Mouse (Mus musculus) forebrain, embryonic 13.5 days (tissue): ENCODE measurements around the gene Kxd1. TPM values are rescaled to one million over a fixed set of nuclear protein-coding genes. Genes with fewer than 3 reads are reported as not detected.

Source experiments
- ATAC-seq: fragments of 200-750 bp; cut with Nextera tagmentation; 2 replicates; pipeline ENCODE4 v1.8.0; 2017
- H3K27ac ChIP-seq: fragments of 300-500 bp; sonication (generic); 2 replicates; pipeline ENCODE4 v1.5.1; 2015; ENCODE audit warnings: inconsistent platforms, mild to moderate bottlenecking, moderate library complexity
- H3K27me3 ChIP-seq: fragments of 300-500 bp; sonication (generic); 2 replicates; pipeline ENCODE4 v1.6.1; 2015; ENCODE audit warnings: mild to moderate bottlenecking, inconsistent platforms
- H3K36me3 ChIP-seq: fragments of 300-500 bp; sonication (generic); 2 replicates; pipeline ENCODE4 v1.6.1; 2015; ENCODE audit warnings: mild to moderate bottlenecking, inconsistent platforms; ENCODE audit not compliant: poor library complexity, severe bottlenecking
- H3K4me1 ChIP-seq: fragments of 300-500 bp; sonication (generic); 2 replicates; pipeline ENCODE4 v1.6.1; 2015; ENCODE audit warnings: inconsistent platforms
- H3K4me2 ChIP-seq: fragments of 300-500 bp; sonication (generic); 2 replicates; pipeline ENCODE4 v1.6.1; 2015; ENCODE audit warnings: inconsistent platforms, mild to moderate bottlenecking, moderate library complexity
- H3K4me3 ChIP-seq: fragments of 300-500 bp; sonication (generic); 2 replicates; pipeline ENCODE4 v1.5.1; 2015; ENCODE audit warnings: mild to moderate bottlenecking, inconsistent platforms
- H3K9ac ChIP-seq: fragments of 300-500 bp; sonication (generic); 2 replicates; pipeline ENCODE4 v1.6.1; 2015; ENCODE audit warnings: mild to moderate bottlenecking, inconsistent platforms
- H3K9me3 ChIP-seq: fragments of 300-500 bp; sonication (generic); replicated peaks from 2 replicates; pipeline ENCODE4 v1.6.1; 2016; ENCODE audit warnings: inconsistent platforms
- WGBS: fragments of 180-500 bp; shearing (Covaris S2); methylation state at CpG from one replicate; pipeline ENCODE4 v1.1.7; 2015; 5-methylcytosine and 5-hydroxymethylcytosine counted together
- polyA plus RNA-seq: library from polyadenylated mRNA; unstranded; fragments of >200 nt; fragmentation: Nextera tagmentation; extraction: Ambion mirVana; gene quantifications from 2 replicates; pipeline ENCODE4 v1.2.1, GENCODE M21; 2015

Gene Kxd1
- polyA plus RNA-seq = 52.5 and 53.6 TPM in 2 replicates

DNA sequence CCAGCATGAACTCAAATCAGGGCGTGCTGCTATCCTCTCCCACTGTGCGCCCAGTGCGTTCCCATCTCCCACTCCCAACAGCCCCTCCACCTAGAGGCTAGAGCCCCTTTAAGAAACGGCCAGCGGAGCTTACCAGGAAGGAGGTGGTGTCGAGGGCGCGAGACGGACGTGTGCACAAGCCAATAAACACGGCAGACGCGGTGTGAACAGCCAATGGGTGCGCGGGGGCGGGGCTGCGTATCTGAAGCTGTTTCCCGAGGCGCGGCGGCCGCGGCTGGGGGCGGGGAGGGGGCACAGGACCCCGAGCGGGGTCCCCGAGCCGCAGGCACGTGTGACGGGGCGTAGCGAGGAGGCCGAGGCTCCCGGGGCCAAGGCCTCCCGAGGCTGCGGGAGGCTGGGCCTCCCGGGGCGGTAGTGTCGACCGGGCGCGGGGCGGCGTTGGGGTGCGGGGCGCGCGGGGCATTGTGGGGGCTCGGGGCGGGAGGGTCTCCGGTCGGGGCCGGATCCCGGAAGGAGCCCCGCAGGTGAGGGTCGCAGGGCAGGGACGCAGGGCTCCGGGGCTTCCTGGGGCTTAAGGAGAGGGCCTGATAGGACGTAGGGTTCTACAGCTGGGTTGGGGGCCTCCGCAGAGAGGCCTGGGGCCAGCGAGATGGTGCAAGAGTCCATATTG is at the start of gene Kxd1, which contains the start of gene Fkbp8:
Gene Kxd1, minus strand, starts transcription at position 445 of the 670 bp plus-strand sequence.
Gene Fkbp8, plus strand, starts transcription at position 213 of the 670 bp plus-strand sequence.
- Histone ChIP-seq H3K4me3 (peak within 1 kb of the TSS; percentile 77), H3K36me3 (peaks cover 33% of the 10 kb centered on the region), H3K9ac (peak within 1 kb of the TSS; percentile 92), H3K4me2 (peak within 1 kb of the TSS; percentile 88), H3K9me3 (no peaks in the 10 kb centered on the region), H3K4me1 (peaks cover 28% of the 10 kb centered on the region), H3K27ac (peak within 1 kb of the TSS; percentile 79), H3K27me3 (no peaks in the 10 kb centered on the region)
- whole genome bisulfite sequencing = 1% methylated on average over 50 of the region's 61 CpGs
- peak; percentile 96 for ATAC-seq

- Histone ChIP-seq H3K4me3 (no peak overlapping the region), H3K36me3 (peaks cover 69% of the 10 kb centered on the region), H3K4me1 (no peaks in the 10 kb centered on the region), H3K9me3 (no peaks in the 10 kb centered on the region; the same call in 1 of the 2 replicates), H3K27me3 (no peaks in the 10 kb centered on the region), H3K9ac (no peak overlapping the region), H3K4me2 (no peak overlapping the region), H3K27ac (no peak overlapping the region)
- WGBS = 99% methylated on average over 3 of the region's 3 CpGs
- ATAC-seq = no peak
Measured at GRCm38 (mm10) chr8:70577207-70577606, 49.5 kb upstream of the Kxd1 start.

GRCm38 (mm10) chr8:70574915-70575314 is 47.2 kb upstream of the Kxd1 start:
- Histone ChIP-seq H3K27me3 (no peaks in the 10 kb centered on the region), H3K9me3 (no peaks in the 10 kb centered on the region; the same call in 1 of the 2 replicates), H3K27ac (no peak overlapping the region), H3K4me3 (no peak overlapping the region), H3K4me2 (no peak overlapping the region), H3K36me3 (peaks cover 46% of the 10 kb centered on the region), H3K4me1 (no peaks in the 10 kb centered on the region), H3K9ac (no peak overlapping the region)
- 93% methylated on average over 4 of the region's 4 CpGs for WGBS
- ATAC-seq = no peak

GRCm38 (mm10) chr8:70574302-70574701 is 46.5 kb upstream of the Kxd1 start:
- no peaks in the 10 kb centered on the region for H3K27me3 ChIP-seq
- no peak for ATAC-seq
- peaks cover 44% of the 10 kb centered on the region for H3K36me3 ChIP-seq
- no peak overlapping the region for H3K4me3 ChIP-seq
- H3K9ac ChIP-seq = no peak overlapping the region
- no peak overlapping the region for H3K4me2 ChIP-seq
- H3K4me1 ChIP-seq = no peaks in the 10 kb centered on the region
- H3K27ac ChIP-seq = no peak overlapping the region
- no peaks in the 10 kb centered on the region; the same call in 1 of the 2 replicates for H3K9me3 ChIP-seq

DNA sequence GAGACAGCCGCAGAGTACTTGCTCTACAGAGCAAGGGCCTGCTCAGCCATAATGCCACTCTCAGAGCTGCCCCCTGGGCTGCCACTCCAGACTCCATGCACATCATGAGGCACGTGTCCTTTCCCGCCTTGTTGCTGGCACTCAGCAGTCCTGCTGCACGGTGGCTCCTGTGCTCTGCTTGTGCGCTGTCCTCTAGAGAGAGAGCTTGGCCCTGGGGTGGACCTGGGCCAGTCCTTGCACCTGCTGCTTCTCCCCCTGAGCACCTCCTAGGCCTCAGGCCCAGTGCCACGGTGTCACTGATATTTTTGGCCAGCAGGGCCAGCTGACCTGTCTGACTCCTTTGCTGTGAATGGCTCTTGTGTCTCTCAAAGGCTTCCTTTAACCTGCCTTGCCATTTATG is 43.2 kb upstream of the Kxd1 start:
- Histone ChIP-seq H3K4me3 (no peak overlapping the region), H3K4me2 (no peak overlapping the region), H3K9ac (no peak overlapping the region), H3K36me3 (peaks cover 25% of the 10 kb centered on the region), H3K27me3 (no peaks in the 10 kb centered on the region), H3K27ac (no peak overlapping the region), H3K4me1 (no peaks in the 10 kb centered on the region), H3K9me3 (no peaks in the 10 kb centered on the region; the same call in 1 of the 2 replicates)
- 82% methylated on average over 6 of the region's 6 CpGs for WGBS
- ATAC-seq = no peak

- Histone ChIP-seq H3K27me3 (no peaks in the 10 kb centered on the region), H3K9ac (no peak overlapping the region), H3K36me3 (peaks cover 24% of the 10 kb centered on the region), H3K4me3 (no peak overlapping the region), H3K9me3 (no peaks in the 10 kb centered on the region; the same call in 1 of the 2 replicates), H3K4me1 (peaks cover 6% of the 10 kb centered on the region), H3K4me2 (no peak overlapping the region), H3K27ac (no peak overlapping the region)
- ATAC-seq = no peak
Measured at GRCm38 (mm10) chr8:70570360-70570759, 42.6 kb upstream of the Kxd1 start.

GRCm38 (mm10) chr8:70565561-70565960 is 37.8 kb upstream of the Kxd1 start:
- Histone ChIP-seq H3K27ac (no peak overlapping the region), H3K4me2 (no peak overlapping the region), H3K9me3 (no peaks in the 10 kb centered on the region), H3K9ac (0 out of 2 replicates have a peak overlapping the region, but pooled peaks have one; percentile 8), H3K27me3 (no peaks in the 10 kb centered on the region), H3K4me3 (no peak overlapping the region), H3K4me1 (peaks cover 13% of the 10 kb centered on the region), H3K36me3 (no peaks in the 10 kb centered on the region)
- 78% methylated on average over 3 of the region's 3 CpGs for WGBS
- no peak for ATAC-seq

DNA sequence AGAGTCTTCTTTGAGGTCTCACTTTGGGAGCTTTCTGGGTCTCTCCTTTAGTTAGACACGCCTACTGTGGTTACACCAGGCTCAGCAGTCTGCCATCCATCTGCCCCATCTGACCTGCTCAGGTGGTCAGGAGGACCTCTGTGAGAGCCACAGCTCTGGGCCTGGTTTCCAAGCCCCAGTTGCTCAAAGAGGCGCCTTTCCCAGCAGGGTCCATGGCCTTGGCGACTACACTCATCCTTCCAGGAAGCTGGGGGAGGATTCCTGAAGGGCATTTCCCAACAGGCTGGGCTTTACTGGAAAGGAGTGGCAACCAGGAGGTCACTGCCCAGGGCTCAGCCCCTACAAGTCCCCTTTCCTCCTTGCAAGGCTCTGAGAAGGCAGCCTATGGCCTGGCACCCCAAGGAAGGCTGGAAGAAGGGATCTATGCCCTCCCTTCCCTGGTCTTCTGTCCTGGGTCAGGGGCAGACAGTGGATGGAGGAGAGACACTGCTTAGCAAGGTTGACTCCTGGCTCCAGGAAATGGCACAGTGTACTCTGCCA is 37.0 kb upstream of the Kxd1 start:
- H3K4me2 ChIP-seq = no peak overlapping the region
- no peaks in the 10 kb centered on the region for H3K9me3 ChIP-seq
- peaks cover 13% of the 10 kb centered on the region for H3K4me1 ChIP-seq
- no peak for ATAC-seq
- H3K9ac ChIP-seq = no peak overlapping the region
- H3K27me3 ChIP-seq = no peaks in the 10 kb centered on the region
- H3K27ac ChIP-seq = no peak overlapping the region
- H3K4me3 ChIP-seq = no peak overlapping the region
- H3K36me3 ChIP-seq = no peaks in the 10 kb centered on the region
- WGBS = 83% methylated on average over 3 of the region's 3 CpGs

- H3K9me3 ChIP-seq = no peaks in the 10 kb centered on the region
- H3K36me3 ChIP-seq = no peaks in the 10 kb centered on the region
- no peak overlapping the region for H3K4me3 ChIP-seq
- 91% methylated on average over 6 of the region's 6 CpGs for WGBS
- H3K27me3 ChIP-seq = no peaks in the 10 kb centered on the region
- no peak overlapping the region for H3K4me2 ChIP-seq
- peaks cover 13% of the 10 kb centered on the region for H3K4me1 ChIP-seq
- no peak for ATAC-seq
- H3K27ac ChIP-seq = no peak overlapping the region
- no peak overlapping the region for H3K9ac ChIP-seq
Measured at GRCm38 (mm10) chr8:70563763-70564387, 36.1 kb upstream of the Kxd1 start.

DNA sequence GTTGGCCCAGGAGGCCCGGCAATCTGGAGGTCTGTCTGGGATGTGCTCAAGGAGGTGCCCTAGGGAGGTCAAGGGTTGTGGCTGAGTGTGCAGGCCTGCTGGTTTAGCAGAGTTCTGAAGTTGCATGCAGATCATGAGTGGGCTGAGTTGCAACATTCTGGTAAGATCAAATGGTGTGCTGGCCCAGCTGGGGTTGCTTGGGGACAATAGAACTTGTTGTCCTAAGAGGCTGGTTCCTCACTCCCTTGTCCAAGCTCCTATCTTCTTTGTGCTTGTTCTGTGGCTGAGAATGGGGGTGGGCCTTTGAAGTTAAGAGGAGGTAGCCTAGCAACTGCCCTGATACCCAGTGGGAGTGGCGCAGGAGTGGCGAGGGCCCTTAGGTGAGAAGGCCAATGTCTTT is 35.0 kb upstream of the Kxd1 start:
- Histone ChIP-seq H3K4me1 (peaks cover 13% of the 10 kb centered on the region), H3K36me3 (no peaks in the 10 kb centered on the region), H3K9me3 (no peaks in the 10 kb centered on the region), H3K27me3 (no peaks in the 10 kb centered on the region), H3K4me2 (no peak overlapping the region), H3K4me3 (no peak overlapping the region), H3K9ac (no peak overlapping the region), H3K27ac (no peak overlapping the region)
- no peak for ATAC-seq
- 90% methylated on average over 3 of the region's 3 CpGs for WGBS

GRCm38 (mm10) chr8:70561809-70562535 is 34.2 kb upstream of the Kxd1 start:
- peaks cover 13% of the 10 kb centered on the region for H3K4me1 ChIP-seq
- 87% methylated on average over 7 of the region's 7 CpGs for WGBS
- no peaks in the 10 kb centered on the region for H3K9me3 ChIP-seq
- H3K4me3 ChIP-seq = no peak overlapping the region
- H3K9ac ChIP-seq = no peak overlapping the region
- no peaks in the 10 kb centered on the region for H3K36me3 ChIP-seq
- H3K27ac ChIP-seq = no peak overlapping the region
- no peaks in the 10 kb centered on the region for H3K27me3 ChIP-seq
- no peak overlapping the region for H3K4me2 ChIP-seq
- no peak for ATAC-seq

DNA sequence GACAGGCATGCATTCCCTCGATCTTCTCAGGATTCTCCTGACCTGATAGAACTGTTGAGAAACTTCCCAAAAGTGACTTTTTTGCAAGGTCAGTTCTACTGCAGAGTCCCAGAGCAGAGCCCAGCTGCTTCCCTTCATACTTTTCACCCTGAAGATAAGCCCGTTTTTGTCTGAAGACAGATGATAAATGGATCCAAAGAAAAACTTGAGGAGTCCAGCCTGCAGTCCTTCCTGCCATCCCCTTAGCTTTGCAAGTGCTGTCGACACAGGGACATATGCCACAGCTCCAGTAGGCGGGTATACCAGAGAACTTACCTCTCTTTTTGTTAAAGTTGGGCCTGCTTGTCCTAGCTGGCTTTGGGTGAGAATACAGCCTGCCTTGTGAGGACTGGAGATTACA is 33.6 kb upstream of the Kxd1 start:
- Histone ChIP-seq H3K36me3 (no peaks in the 10 kb centered on the region), H3K27me3 (no peaks in the 10 kb centered on the region), H3K4me2 (no peak overlapping the region), H3K27ac (no peak overlapping the region), H3K9ac (no peak overlapping the region), H3K9me3 (no peaks in the 10 kb centered on the region), H3K4me1 (peaks cover 13% of the 10 kb centered on the region), H3K4me3 (no peak overlapping the region)
- WGBS = 80% methylated on average over 4 of the region's 4 CpGs
- no peak for ATAC-seq
